Mouse (Mus musculus) induced T-regulatory cell, adult 2 months (primary cell): ENCODE results near the gene Dstyk.

Source experiments
- DNase-seq: peaks from one replicate; pipeline ENCODE4 v3.0.0-alpha.2; 2012; ENCODE audit warnings: low read depth

Gene Dstyk

GRCm38 (mm10) chr1:132512106-132512505 is 94.8 kb downstream of the Dstyk start:
- DNase-seq: no peak

GRCm38 (mm10) chr1:132515339-132515738 is 98.0 kb downstream of the Dstyk start:
- DNase-seq: no peak
